Mouse (Mus musculus): ENCODE results near the gene Agpat4. TPM values are rescaled to one million over a fixed set of nuclear protein-coding genes. Genes with fewer than 3 reads are reported as not detected.

Gene Agpat4
- polyA plus RNA-seq, 1 experiment = 18.8 TPM

DNA sequence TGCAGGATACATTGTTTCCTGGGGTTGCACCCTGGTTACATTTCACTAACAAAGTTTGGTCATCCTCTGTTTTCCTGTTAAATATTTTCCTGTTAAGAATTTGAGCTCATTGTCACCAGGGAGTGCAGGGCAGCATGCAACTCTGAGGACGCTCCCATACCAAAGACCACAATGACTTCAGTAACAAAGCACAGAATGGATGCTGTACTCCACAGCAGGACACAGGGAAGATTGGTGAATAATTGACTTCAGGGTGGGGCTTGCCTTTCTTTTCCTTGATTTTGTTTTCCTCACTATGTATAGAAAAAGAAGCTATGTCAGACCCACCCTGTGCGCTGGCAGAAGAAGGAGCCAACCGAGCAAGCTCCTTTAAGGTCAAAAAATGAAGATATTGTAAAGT, 38.2 kb downstream of the Agpat4 start:
- Histone ChIP-seq H3K27ac (ENCODE audit: insufficient read depth, low read depth, low read length) (no peak overlapping the region), H3K4me1 (ENCODE audit: control insufficient read depth, insufficient read depth, low read length) (peaks cover 32% of the 10 kb centered on the region), H3K4me3 (ENCODE audit: insufficient read depth, low read length) (no peak overlapping the region)
- TF ChIP-seq POLR2A (IDR thresholded peaks at IDR 0.05; ENCODE audit: borderline replicate concordance, low read depth, low read length) (no peak), CTCF (IDR thresholded peaks at IDR 0.05; ENCODE audit: low read depth, low read length) (no peak)

- Histone ChIP-seq H3K4me1 (ENCODE audit: control insufficient read depth, insufficient read depth, low read length) (peaks cover 34% of the 10 kb centered on the region), H3K27ac (ENCODE audit: insufficient read depth, low read depth, low read length) (no peak overlapping the region), H3K4me3 (ENCODE audit: insufficient read depth, low read length) (no peak overlapping the region)
- TF ChIP-seq CTCF (IDR thresholded peaks at IDR 0.05; ENCODE audit: low read depth, low read length) (no peak), POLR2A (IDR thresholded peaks at IDR 0.05; ENCODE audit: borderline replicate concordance, low read depth, low read length) (no peak)
These were observed 38.7 kb downstream of the Agpat4 start for GRCm38 (mm10) chr17:12157203-12157602.

DNA sequence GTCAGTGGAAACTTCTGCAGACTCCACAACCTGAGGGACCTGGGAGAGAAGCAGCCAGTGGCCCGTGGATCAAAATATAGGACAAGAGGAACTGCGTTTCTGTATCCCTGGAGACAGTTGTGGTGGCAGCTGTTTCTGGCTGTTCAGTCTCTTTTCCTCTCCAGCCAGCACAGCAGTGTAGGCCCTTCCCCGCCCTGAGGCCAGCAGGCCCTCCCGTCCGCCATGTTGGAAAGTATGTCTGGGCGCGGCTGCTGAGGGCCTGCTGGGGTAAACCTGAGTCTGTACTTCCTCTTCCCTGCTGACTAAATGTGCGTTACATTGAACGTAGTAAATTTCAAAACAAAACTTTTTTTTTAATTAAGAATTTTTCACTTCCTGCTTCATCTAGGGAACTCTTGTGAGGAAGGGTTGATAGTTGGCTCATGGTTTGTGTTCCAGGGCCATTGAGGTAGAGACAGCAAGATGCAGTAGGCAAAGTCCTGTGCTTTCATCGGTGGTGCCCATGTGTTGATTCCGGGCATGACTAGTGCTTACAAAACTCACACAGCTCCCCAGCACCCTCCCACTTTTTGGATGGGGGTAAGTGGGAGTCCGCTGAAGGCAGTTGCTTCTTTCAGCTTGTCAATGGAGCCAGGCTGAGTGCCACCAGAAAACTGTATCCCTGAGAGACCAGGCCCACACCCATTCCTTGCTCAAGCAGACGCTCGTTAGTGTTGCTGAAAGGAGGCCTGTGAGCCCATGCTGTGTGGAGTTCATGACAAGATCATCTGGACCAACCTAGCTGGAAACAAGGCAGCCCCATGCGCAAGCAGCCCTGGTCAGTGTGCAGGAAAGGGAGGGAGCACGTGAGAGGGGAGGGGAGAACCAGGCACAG, 40.9 kb downstream of the Agpat4 start:
- TF ChIP-seq CTCF (IDR thresholded peaks at IDR 0.05; ENCODE audit: low read depth, low read length) (no peak), POLR2A (IDR thresholded peaks at IDR 0.05; ENCODE audit: borderline replicate concordance, low read depth, low read length) (no peak)
- Histone ChIP-seq H3K4me1 (ENCODE audit: control insufficient read depth, insufficient read depth, low read length) (peaks cover 36% of the 10 kb centered on the region), H3K27ac (ENCODE audit: insufficient read depth, low read depth, low read length) (peak overlapping the region; percentile 34), H3K4me3 (ENCODE audit: insufficient read depth, low read length) (no peak overlapping the region)

DNA sequence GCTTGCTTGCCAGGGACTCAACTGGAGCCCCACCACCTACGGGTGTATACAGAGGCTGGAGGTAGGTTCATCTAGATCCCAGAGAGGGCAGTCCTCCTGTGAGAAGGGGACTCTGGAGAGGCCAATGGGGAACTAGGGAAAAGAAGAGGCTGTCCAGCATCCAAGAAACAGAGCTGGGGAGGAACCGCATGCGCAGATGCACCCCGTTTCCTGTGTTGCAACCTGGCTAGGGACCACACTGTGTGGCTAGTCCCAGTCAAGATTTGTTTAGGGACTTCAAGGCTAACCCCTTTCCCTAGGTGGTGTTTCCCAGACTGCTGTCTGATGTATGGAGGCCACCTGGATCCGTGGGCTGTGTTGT, 41.5 kb downstream of the Agpat4 start:
- no peak overlapping the region for H3K4me3 ChIP-seq (ENCODE audit: insufficient read depth, low read length)
- TF ChIP-seq POLR2A (IDR thresholded peaks at IDR 0.05; ENCODE audit: borderline replicate concordance, low read depth, low read length) (no peak), CTCF (IDR thresholded peaks at IDR 0.05; ENCODE audit: low read depth, low read length) (0 out of 2 replicates have a peak, but pooled peaks have one; percentile 2)
- peaks cover 36% of the 10 kb centered on the region for H3K4me1 ChIP-seq (ENCODE audit: control insufficient read depth, insufficient read depth, low read length)
- H3K27ac ChIP-seq (ENCODE audit: insufficient read depth, low read depth, low read length) = peak overlapping the region; percentile 34

DNA sequence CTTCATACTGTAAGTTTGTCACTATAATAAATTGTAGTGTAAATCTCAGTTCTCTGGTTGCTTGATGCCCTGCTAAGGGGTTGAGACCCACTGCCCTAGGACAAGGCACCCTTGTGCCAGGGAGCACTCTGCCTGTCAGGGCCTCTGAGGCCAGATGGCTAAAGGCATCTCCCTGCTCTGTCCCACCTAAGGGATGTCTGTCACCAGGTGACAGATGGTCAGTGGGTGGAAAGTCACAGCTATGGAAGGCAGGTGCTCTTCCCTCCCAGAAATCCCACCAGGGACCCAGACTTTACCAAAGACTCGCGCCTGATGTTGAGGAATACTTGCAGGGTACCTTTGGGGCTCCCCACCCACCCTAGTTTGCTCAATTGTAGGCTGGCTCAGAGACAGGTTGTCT, 42.0 kb downstream of the Agpat4 start:
- peaks cover 41% of the 10 kb centered on the region for H3K4me1 ChIP-seq (ENCODE audit: control insufficient read depth, insufficient read depth, low read length)
- no peak overlapping the region for H3K4me3 ChIP-seq (ENCODE audit: insufficient read depth, low read length)
- no peak for TF ChIP-seq POLR2A (IDR thresholded peaks at IDR 0.05; ENCODE audit: borderline replicate concordance, low read depth, low read length)
- TF ChIP-seq CTCF (IDR thresholded peaks at IDR 0.05; ENCODE audit: low read depth, low read length) = no peak
- no peak overlapping the region for H3K27ac ChIP-seq (ENCODE audit: insufficient read depth, low read depth, low read length)

- no peak overlapping the region for H3K27ac ChIP-seq (ENCODE audit: insufficient read depth, low read depth, low read length)
- peaks cover 47% of the 10 kb centered on the region for H3K4me1 ChIP-seq (ENCODE audit: control insufficient read depth, insufficient read depth, low read length)
- H3K4me3 ChIP-seq (ENCODE audit: insufficient read depth, low read length) = no peak overlapping the region
- no peak for TF ChIP-seq CTCF (IDR thresholded peaks at IDR 0.05; ENCODE audit: low read depth, low read length)
- no peak for TF ChIP-seq POLR2A (IDR thresholded peaks at IDR 0.05; ENCODE audit: borderline replicate concordance, low read depth, low read length)
These were observed 42.7 kb downstream of the Agpat4 start for GRCm38 (mm10) chr17:12160984-12161764.

GRCm38 (mm10) chr17:12161877-12162276, 43.4 kb downstream of the Agpat4 start:
- Histone ChIP-seq H3K4me3 (ENCODE audit: insufficient read depth, low read length) (no peak overlapping the region), H3K4me1 (ENCODE audit: control insufficient read depth, insufficient read depth, low read length) (peaks cover 47% of the 10 kb centered on the region), H3K27ac (ENCODE audit: insufficient read depth, low read depth, low read length) (no peak overlapping the region)
- no peak for TF ChIP-seq CTCF (IDR thresholded peaks at IDR 0.05; ENCODE audit: low read depth, low read length)
- no peak for TF ChIP-seq POLR2A (IDR thresholded peaks at IDR 0.05; ENCODE audit: borderline replicate concordance, low read depth, low read length)

- no peak for TF ChIP-seq POLR2A (IDR thresholded peaks at IDR 0.05; ENCODE audit: borderline replicate concordance, low read depth, low read length)
- no peak for TF ChIP-seq CTCF (IDR thresholded peaks at IDR 0.05; ENCODE audit: low read depth, low read length)
- Histone ChIP-seq H3K4me1 (ENCODE audit: control insufficient read depth, insufficient read depth, low read length) (peaks cover 47% of the 10 kb centered on the region), H3K4me3 (ENCODE audit: insufficient read depth, low read length) (no peak overlapping the region), H3K27ac (ENCODE audit: insufficient read depth, low read depth, low read length) (no peak overlapping the region)
These were observed 44.3 kb downstream of the Agpat4 start for GRCm38 (mm10) chr17:12162824-12163223.

DNA sequence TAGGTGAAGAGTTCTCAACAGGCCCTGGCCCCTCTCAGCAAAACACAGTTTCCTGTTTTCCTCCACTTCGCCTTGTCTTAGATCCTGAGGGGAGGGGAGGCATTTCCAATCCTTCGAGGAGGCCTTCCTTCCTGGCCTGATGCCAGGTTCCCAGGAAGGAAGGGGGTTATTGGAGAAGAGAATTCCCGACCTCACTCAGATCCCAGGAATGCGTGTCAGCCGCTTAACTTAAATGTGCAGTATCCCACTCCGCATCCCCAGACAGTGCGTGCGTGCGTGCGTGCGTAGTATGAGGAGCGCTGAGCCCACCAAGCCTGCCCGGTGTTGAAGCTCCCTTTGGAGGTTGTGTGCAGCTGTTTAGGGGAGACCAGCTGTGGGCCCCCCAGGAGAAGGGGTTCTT, 44.9 kb downstream of the Agpat4 start:
- Histone ChIP-seq H3K27ac (ENCODE audit: insufficient read depth, low read depth, low read length) (no peak overlapping the region), H3K4me1 (ENCODE audit: control insufficient read depth, insufficient read depth, low read length) (peaks cover 50% of the 10 kb centered on the region), H3K4me3 (ENCODE audit: insufficient read depth, low read length) (no peak overlapping the region)
- no peak for TF ChIP-seq POLR2A (IDR thresholded peaks at IDR 0.05; ENCODE audit: borderline replicate concordance, low read depth, low read length)
- no peak for TF ChIP-seq CTCF (IDR thresholded peaks at IDR 0.05; ENCODE audit: low read depth, low read length)

- no peak overlapping the region for H3K4me3 ChIP-seq (ENCODE audit: insufficient read depth, low read length)
- TF ChIP-seq CTCF (IDR thresholded peaks at IDR 0.05; ENCODE audit: low read depth, low read length) = no peak
- no peak for TF ChIP-seq POLR2A (IDR thresholded peaks at IDR 0.05; ENCODE audit: borderline replicate concordance, low read depth, low read length)
- no peak overlapping the region for H3K27ac ChIP-seq (ENCODE audit: insufficient read depth, low read depth, low read length)
- peaks cover 50% of the 10 kb centered on the region for H3K4me1 ChIP-seq (ENCODE audit: control insufficient read depth, insufficient read depth, low read length)
These were observed 45.4 kb downstream of the Agpat4 start for GRCm38 (mm10) chr17:12163903-12164302.
